ENCODE assay signal across 22 mouse cellular contexts in the genomic region with DNA sequence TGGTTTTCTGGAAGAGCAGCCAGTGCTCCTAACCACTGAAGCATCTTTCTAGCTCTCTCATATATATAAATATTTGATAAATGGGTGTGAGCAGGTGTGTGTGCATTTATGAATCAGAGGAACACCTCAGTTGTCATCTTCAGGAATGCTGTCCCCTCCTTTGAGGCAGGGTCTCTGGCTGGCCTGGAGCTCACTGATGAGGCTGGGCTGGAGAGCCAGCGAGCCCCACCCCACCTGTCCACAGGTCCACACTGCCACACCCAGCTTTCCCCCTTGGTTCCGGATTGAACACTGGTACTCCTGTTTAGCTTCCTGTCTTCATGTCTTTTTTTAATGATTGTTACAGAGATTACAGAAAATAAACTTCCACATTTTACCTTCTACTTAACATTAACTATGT.
"Had no signal": no experiment of that assay in that cellular context is flagged by ENCODE, and none has a peak within 500 bp of the region (broad histone marks: within the 10 kb centered on the region; RNA-seq: fewer than 3 reads in every experiment).

No protein-coding gene starts in this region.

- H3K9ac ChIP-seq: liver, embryonic 15.5 days; liver, postnatal 0 days; lung, embryonic 15.5 days; midbrain, embryonic 13.5 days; midbrain, embryonic 15.5 days; neural tube, embryonic 13.5 days; neural tube, embryonic 15.5 days had no signal

- H3K36me3 ChIP-seq: liver, embryonic 15.5 days; lung, embryonic 15.5 days; midbrain, embryonic 13.5 days; midbrain, embryonic 15.5 days; neural tube, embryonic 13.5 days; neural tube, embryonic 15.5 days had no signal

- H3K4me1 ChIP-seq: lung, embryonic 15.5 days; midbrain, embryonic 13.5 days; midbrain, embryonic 15.5 days; neural tube, embryonic 13.5 days; neural tube, embryonic 15.5 days had no signal

- H3K4me3 ChIP-seq: liver, embryonic 15.5 days; lung, embryonic 15.5 days; megakaryocyte, embryonic 14.5 days; midbrain, embryonic 13.5 days; midbrain, embryonic 15.5 days; myocyte; neural tube, embryonic 13.5 days; neural tube, embryonic 15.5 days had no signal

- H3K9me3 ChIP-seq: liver, embryonic 15.5 days; lung, embryonic 15.5 days; megakaryocyte, embryonic 14.5 days; midbrain, embryonic 13.5 days; midbrain, embryonic 15.5 days; neural tube, embryonic 13.5 days; neural tube, embryonic 15.5 days had no signal

- H3K4me2 ChIP-seq: liver, embryonic 15.5 days; lung, embryonic 15.5 days; midbrain, embryonic 11.5 days; midbrain, embryonic 13.5 days; midbrain, embryonic 15.5 days; neural tube, embryonic 13.5 days; neural tube, embryonic 15.5 days had no signal

- H3K27ac ChIP-seq: liver, embryonic 15.5 days; lung, embryonic 15.5 days; midbrain, embryonic 13.5 days; midbrain, embryonic 15.5 days; neural tube, embryonic 13.5 days; neural tube, embryonic 15.5 days had no signal

- H3K27me3 ChIP-seq: lung, embryonic 15.5 days; midbrain, embryonic 13.5 days; midbrain, embryonic 15.5 days; neural tube, embryonic 13.5 days; neural tube, embryonic 15.5 days had no signal

- ATAC-seq: liver, postnatal 0 days; lung, postnatal 0 days; midbrain, embryonic 13.5 days; midbrain, embryonic 15.5 days had no signal

- DNase-seq: liver, postnatal 0 days; lung, adult 2 months; lung, postnatal 14 days; lung, postnatal 36 days; retina, postnatal 1 day; right cerebral cortex, adult 18-20 months; right cerebral cortex, postnatal 25 days; right cerebral cortex, postnatal 4 days; spleen, adult 18-20 months; thymus, adult 2 months; thymus, postnatal 25 days; thymus, postnatal 4 days had no signal
